Mouse (Mus musculus): ENCODE data around the gene Acer2.

- TF ChIP-seq GATA1 (IDR thresholded peaks at IDR 0.05; ENCODE audit: low read length) (no peak), TAL1 (IDR thresholded peaks at IDR 0.05; ENCODE audit: low read length) (no peak)
These were observed 28.8 kb upstream of the Acer2 start for GRCm38 (mm10) chr4:86845384-86845783.
